Mouse (Mus musculus) C2C12 (cell line): ENCODE measurements at regions not wholly inside any gene's neighbourhood (a gene's known extent, or its start where the extent isn't known, plus 50 kb on each side); places are given as distances from the start of the nearest gene placed in this dataset.

Experiments used
- CEBPB ChIP-seq: IDR thresholded peaks from one replicate; pipeline ENCODE4 v1.6.1; 2011; ENCODE audit warnings: low read depth, mild to moderate bottlenecking, control low read depth, moderate library complexity
- CTCF ChIP-seq: IDR thresholded peaks from one replicate; pipeline ENCODE4 v1.5.1; 2011; ENCODE audit not compliant: control insufficient read depth, insufficient read depth, insufficient read length
- FOSL1 ChIP-seq: IDR thresholded peaks from one replicate; pipeline ENCODE4 v1.8.0; 2011; ENCODE audit warnings: mild to moderate bottlenecking, low read length; ENCODE audit not compliant: poor library complexity, insufficient read depth, severe bottlenecking
- MAX ChIP-seq: IDR thresholded peaks from one replicate; pipeline ENCODE4 v1.6.1; 2011; ENCODE audit warnings: mild to moderate bottlenecking, control low read depth
- MYOD1 ChIP-seq: IDR thresholded peaks from one replicate; pipeline ENCODE4 v1.6.1; 2011; ENCODE audit warnings: low read depth; ENCODE audit not compliant: control insufficient read depth, insufficient read length
- MYOG ChIP-seq: IDR thresholded peaks from one replicate; pipeline ENCODE4 v1.6.1; 2011; ENCODE audit not compliant: control insufficient read depth, insufficient read length; ENCODE audit errors: extremely low read depth
- USF1 ChIP-seq: IDR thresholded peaks from one replicate; pipeline ENCODE4 v1.6.1; 2011; ENCODE audit warnings: low read depth, mild to moderate bottlenecking, control low read depth, moderate library complexity

DNA sequence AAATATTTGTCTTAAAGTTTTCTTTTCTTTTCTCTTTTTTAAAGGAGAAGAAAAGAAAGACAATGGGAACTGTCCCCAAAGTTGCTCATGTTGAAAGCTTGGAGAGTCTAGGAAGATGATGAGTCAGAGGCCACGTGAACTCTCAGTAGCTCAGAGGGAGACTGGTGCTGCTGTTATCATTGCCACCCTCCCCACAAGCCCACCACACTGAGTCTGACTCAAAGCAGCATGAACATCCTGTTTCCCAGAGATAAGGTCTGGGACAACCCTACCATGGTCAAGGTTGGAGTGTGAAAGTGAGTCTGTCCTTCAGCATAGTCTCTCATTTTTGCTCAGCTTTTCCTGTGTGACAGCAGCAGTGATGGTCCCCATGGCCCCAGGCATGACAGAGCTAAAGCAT, 120.3 kb downstream of the Tmco5 start:
- TF ChIP-seq CTCF (no peak), CEBPB (peak; percentile 49), MYOD1 (no peak), MYOG (no peak), MAX (no peak), FOSL1 (no peak), USF1 (peak; percentile 91)
